Mouse (Mus musculus) frontal cortex, postnatal 25 days (tissue): ENCODE data around the gene Il17d.

ENCODE experiments used
- DNase-seq, 2 experiments: peaks; one replicate each; pipeline ENCODE4 v3.0.0; 2022; ENCODE audit warnings: low spot score in 2 of 2

The Il17d gene

DNA sequence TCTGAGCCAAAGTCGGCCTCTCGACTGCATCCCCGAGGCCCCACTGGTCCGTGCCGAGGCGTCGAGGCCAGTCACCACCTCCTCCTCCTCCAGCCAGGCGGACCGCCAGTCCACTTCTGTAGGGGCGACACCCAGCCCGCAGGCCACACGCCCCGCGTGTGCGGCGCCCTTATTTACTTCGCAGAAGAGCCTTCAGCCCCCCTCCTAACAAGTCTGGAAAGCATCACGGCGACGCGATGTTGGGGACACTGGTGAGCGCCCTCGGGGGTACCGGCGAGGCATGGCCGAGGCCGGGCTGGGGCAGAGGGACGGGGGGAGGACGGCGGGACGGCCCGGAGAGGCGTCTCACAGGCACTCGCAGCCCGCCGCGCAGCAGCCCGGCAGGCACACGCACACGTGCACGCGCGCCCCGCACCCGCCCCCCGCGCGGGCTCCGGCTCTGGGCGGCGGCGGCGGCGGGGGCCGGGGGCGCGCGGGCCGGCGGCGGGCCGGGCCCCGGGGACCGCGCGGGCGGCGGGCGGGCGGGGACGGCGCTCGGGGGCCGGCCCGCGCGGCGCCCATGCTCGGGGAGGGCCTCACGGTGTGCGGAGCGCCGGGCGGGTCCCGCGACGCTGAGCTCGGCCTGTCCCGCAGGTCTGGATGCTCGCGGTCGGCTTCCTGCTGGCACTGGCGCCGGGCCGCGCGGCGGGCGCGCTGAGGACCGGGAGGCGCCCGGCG is at the start of gene Il17d:
Il17d (plus strand) TSS at position 107 of the 717 bp plus-strand sequence.
- no peak for DNase-seq

DNA sequence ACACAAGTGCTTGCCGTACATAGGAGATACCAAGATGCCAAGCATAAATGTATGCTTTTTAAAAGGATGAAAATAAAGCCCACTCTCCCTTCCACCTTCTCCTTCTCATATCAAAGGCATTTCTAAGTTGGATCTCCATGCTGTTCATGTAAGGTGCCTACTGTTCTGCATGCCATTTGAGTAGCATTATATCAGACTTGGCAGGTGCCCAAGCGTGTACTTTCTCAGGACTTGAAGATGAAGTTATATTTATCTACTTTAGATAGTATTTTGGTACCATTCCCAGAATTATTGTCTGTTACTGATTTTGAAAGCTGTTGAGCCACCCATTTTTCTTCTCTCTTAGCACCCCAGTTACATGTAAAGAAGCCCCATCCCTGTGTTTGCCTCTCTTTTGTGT is 49.5 kb upstream of the Il17d start:
- DNase-seq: peak; percentile 20 to 41

DNA sequence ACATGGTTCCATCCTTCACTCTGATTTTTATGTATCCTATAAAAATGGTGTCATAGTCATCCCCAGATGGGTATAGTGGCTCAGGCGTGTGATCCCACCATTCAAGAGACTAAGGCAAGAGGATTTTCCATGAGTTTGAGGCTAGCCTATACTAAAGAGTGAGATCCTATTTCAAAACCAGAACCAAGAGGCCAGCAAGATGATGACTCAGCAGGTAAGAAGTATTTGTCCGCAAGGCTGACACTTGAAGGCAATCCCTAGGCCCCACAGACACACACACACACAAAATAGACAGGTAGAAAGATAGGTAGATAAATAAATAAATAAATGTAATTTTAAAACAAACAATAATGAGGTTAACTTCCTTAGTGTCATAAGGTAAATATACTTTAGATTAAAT is 42.3 kb upstream of the Il17d start:
- no peak for DNase-seq

DNA sequence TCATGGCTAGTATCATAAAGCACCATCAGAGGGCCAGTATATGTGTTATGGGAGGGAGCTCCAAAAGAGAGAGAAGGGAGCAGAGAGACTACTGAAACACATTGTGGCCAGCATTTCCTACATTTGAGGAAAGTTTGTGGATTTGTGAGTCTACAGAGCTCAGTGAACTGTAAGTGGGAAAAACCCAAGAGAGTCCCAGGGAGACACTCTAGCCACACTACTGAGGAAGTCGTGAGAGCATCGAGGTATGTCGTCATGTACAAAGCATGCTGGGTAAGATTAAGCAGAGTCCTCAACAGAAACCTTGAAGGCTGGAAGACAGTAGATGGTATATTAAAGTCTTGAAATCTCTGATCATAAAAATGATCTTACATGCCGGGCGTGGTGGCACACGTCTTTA is 40.4 kb upstream of the Il17d start:
- no peak for DNase-seq

DNA sequence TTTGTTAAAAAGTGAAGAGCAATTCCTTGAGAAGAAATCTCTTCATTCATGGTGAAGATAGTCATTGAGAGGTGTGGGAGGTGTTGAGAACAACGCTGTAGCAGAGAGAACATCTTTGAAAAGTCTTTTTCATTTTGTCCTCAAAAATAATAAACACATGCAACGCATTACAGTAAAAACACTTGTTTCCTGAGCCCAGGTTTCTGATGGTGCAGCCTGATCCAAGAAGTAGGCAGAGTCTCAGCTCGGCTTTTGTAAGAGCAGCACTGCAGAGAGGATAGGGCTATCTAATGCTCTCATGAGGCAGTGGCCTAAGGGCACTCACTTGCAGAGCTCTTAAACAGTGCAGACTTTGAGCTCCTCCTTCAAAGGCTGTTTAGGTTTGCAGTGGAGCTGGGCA is 34.9 kb upstream of the Il17d start:
- no peak for DNase-seq

DNA sequence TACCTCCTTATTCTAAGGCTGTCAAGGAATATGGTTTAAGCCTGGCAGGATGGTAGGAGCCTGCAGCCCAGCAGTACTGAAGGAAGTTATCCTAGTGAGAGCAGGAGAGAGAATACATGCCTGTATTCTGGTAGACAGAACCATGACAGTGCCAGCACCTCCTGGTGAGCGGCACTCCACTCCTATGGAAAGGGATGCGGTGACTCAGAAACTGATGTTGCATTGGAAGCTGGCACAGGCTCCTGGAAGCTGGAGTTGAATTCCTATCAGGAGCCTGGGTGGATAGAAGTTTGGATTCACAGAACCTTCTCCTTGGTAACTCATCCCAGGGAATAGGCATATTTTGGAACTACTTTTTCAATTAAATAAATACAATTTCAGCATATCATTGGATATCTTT is 30.7 kb upstream of the Il17d start:
- DNase-seq: no peak

DNA sequence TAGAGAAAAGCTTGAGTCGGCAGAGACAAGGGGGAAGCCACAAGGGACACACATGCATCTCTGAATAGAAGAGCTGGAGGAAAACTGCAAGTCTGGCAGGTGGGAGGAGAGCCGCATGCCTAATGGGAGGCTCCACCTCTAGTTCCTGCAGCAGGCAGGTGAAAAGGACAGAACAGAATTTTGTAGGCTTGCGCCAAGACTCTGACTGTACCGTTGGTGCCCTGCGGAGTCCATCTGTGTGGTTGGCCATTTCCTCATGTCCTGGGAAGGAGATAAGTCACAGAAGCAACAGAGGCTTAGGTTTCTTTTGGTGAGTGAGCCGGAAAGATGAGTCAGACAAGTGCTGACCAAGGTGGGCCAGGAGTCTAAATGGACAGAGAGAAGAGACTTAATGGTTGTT is 20.8 kb upstream of the Il17d start:
- no peak for DNase-seq

DNA sequence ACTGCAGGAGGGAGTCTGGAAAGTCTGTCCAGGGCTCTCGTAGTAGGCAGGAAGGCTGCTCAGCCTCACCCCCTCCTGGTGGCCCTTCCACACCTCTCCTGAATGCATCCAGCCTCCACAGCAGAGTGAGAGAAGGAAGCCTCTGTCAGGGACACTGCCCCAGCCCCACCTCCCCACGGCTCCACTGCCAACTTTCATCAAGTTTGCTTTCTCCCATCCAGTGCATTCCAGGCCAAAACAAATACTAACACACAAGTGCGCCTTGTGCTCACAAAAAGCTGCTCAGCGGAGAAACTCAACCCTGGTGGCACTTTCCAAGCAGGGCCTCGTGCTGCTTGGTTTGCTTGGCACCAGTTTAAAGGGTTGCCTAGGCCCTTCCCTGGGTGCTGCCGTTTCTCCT is 15.0 kb upstream of the Il17d start:
- DNase-seq: no peak

DNA sequence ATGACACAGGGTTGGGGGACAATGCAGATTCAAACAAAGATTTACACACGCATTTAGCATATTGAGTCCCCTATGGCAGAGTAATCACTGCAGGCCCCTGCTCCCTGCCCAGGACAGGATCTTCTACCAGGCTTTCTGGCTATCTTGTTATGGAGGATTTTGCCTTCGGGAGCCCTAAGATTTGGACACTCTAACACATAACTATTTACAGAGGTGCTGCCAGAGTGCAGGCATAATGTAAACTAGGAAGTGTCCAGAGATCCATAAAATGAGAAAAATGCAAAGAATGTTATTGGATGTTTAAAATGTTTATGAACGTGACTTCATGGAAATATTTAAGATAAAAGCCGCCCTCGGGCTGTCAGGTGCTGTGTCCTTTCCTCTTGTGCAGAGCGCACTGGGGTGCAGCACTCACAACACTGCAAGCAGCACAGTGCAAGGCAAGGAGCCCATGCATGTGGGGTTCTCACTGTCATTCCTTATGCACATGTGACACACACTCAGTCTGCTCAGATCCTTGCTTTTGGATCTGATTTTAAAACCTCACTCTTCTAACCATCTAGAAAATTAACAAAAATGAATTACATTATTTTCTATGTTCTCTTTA is 9.3 kb upstream of the Il17d start:
- DNase-seq: no peak

DNA sequence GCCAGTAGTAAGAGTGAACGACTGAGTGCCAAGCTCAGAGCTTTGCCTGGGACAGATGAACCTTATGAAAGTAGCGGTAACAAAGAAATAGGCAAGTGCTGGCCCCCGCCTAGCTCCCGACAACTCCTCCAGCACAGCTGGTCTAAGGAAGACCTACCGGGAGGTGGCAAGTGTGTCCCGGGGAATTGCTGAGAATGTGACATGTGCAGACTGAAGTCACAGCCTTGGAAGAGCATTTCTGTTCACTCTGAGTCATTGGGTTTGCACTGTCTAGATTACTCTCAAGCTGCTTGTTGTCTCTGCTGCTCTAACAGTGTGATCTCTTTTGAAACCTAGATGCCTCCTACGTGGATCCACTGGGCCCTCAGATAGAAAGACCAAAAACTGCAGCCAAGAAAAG is 7.6 kb upstream of the Il17d start:
- DNase-seq: peak in 1 of 2 experiments; percentile 41

DNA sequence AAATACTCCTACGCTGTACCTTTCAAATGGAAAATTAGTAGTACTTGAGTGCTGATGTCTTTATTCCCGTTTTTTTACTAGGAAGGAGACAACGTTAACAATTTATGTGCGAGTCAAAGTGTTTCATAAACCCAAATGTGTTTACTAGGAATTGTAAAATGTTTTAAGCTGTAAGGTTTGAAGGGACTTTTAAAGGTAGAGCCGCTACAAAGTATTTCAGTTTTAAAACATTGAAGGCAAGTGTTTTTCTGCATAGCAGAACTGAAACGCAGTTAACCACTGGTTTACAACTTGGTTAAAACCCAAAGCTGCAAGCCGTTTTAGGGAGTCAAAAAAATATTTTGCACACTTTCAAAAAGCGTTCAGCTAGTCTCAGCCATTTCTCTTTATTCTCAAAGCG is 815 bp upstream of the Il17d start:
- no peak for DNase-seq

DNA sequence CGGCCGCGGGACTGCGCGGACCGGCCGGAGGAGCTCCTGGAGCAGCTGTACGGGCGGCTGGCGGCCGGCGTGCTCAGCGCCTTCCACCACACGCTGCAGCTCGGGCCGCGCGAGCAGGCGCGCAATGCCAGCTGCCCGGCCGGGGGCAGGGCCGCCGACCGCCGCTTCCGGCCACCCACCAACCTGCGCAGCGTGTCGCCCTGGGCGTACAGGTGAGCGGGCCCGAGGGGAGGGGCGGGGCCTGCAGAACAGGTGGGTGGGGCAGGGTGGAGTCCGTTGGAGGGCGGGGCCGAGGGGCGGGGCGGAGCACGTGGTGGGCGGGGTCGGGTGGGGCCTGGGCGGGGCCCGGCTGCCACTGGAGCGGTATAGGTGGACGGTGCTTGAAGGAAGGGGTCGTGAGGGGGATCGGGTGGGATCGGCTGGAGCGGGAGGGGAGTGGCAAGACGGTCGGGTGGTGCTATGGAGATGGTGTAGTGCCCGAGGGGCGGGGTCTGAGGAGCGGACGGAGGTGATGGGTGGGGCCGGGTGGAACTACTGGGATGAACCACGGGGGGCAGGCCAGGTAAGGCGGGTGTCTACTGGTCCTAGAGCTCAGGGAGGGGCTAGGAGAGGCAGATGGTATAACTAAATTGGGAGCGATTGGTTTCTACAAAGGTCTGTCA is 942 bp downstream of the Il17d start:
- DNase-seq: peak in 1 of 2 experiments; percentile 63

DNA sequence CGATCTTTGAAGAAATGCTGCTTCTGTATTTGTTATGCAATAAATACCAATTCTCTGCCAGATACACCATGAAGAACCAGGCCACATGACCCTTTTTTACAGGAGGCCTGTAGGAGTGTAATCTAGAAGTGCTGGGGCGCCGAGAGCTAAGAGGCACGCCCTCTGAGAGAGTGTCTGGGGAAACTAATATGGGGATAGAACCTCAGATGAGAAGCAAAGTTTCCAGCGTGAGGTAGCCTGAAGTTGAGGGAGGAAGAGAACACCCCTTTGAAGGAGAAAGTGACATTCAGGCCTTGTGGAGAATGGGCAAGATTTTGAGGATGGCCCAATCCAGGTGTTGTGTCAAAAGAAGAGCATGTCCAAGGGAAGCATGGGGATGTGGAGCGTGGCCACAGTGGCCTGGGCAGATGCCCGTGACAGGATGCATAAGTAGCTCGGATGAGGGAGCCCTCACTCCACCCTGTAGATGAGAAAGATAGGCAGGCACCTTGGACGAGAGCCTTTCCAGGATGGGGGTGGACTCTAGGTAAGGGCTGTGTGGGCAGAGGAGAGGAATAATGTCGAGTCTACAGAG is 1.6 kb downstream of the Il17d start:
- no peak for DNase-seq

DNA sequence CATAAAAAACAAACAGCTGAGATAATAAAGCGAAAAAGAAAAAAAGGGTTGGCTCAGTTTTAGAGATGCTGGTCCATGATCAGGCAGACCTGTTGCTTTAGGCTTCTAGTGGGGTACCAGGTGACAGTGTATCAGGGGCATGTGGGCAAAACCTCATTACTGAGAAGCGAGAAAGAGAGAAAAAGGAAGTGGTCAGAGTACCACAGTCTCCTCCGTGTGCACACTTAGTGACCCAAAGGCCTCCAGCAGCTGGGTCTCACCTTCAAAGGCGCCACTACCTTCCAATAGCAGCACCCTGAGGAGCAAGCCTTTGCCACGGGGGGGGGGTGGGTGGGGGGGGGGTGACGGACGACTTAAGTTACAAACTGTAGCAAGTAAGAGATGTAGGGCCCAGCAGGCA is 2.5 kb downstream of the Il17d start:
- no peak for DNase-seq

DNA sequence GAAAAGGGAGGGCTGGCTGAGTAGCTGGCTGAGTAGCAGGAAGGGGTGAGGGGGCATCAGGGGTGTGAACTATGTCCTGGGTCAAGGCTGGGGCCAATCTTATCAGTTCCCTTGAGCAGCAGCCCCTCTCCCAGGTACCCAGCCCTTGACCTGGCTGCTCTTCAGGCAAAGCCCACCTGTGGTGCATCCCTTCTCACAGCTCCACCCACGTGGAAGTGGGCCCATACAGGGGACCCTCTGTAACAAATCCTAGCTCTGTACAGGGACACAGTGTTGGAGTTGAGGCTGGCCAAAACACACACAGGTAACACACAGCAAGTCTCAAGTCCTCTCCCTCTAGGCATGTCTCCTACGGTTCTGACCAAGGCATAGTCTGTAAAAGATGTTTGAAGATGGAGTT is 3.0 kb downstream of the Il17d start:
- no peak for DNase-seq

DNA sequence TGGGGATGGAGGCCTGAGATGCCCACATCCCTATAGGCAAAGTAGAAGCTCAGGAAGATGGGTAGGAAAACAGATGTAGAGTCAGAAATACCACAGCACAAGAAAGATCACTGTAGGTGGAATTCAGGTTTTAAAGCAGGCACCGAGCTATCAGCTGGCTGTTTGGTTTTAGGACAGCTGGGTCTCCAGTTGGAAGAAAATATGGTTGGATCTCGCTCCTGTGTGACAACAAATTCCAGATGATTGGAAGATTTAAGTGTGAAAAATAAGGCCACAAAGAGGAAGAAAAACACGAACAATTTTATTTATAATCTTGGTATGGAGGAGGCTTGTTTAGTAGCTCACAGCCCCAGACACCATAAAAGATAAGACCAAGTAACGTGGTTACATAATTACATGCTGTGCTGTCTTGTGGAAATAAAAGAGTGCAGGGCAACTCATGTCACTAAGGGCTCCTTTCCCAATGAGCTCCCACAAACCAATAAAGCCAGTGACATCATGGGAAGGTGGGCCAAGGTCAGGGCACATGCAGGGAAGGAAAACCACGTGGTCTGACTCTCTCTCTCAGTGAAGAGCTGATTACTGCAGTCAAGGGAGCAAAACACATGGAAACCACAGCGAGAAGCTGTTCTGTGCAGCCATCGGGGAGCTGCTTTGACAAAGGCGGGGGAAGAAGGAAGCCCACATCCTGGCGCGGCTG is 4.7 kb downstream of the Il17d start:
- peak in 1 of 2 experiments; percentile 51 for DNase-seq

DNA sequence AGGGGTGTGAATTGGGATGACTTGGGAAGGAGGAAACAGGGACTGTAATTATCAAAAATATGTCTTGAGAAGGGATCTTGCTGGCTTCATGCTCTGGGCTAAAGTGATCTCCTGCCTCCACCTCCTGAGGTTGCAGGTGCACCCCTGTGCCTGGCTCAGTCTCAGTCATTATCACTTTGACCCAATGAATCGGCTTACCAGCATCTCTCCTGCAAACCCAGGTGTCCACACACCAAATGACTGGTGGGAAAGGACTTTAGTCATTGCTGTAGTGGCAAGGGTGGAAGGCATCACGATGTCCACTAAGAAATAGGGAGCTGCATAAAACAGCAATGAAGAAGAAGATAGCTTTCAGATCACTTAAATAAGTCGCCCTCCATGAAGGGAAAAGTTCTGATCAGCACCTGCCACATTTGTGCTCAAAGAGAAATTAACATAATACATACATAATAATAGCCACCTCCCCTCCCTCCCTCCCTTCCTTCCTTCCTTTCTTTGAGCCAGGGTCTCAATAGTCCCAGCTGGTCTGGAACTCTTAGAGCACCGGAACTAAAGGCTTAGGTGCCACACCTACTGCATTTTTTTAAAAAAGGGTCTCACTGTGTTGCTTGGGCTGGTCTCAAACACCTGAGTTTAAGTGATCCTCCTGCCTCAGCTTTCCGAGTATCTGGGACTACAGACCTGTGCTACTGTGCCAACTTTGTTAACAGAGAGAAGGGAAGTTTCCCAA is 5.4 kb downstream of the Il17d start:
- DNase-seq: no peak

DNA sequence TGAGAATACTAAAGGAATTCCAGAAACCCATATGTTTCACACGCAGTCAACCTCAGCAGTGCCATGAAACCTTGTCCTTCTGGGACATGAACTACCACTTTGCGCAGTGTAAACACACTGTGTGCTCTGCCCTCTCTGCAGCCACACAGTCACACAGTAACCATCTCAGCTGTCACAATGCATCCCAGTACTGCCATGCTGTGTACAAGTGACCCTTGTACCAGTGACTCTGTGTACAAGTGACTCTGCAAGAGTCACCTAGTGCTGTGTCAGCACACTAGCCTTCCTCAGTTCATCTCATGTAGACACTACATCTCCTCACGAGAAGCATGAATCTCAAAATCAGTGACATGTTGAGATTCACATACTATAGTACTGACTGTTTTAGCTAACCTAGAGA is 8.0 kb downstream of the Il17d start:
- no peak for DNase-seq

DNA sequence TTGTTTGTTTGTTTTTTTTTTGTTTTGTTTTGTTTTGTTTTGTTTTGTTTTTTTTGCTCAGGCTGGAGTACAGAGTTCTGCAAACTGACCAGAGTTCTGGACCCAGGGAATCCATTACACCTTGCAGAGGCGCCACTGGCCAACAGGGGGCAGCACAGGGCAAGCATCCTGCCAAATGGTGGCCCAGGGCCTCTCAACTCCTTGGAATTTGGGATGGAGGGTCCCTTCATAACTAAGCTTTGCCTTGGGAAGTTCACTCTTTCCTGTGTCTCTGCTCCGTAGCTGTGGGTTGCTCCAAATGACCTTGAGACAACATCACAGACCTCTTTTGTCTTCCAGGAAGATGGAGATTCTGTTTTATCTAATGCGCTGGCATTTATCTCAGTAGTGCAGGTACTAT is 8.6 kb downstream of the Il17d start:
- no peak for DNase-seq

DNA sequence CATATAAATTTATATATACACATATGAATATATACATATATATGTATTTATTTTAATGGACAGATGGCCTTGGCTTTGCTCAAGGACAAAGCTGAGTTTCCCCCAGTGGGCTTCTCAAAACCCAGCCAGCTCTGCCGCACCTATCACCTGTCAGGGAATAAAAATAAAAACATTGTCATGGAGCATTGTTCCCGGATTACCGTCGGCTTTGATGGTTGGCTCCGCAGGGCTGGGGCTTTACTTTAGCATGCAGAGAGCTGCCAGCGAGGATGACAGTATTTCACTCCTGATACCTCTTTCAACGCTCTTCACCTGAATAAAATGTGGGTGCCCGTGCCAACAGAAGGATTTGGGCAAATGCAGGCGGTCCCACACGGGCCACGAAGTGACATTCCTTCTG is 9.3 kb downstream of the Il17d start:
- DNase-seq: no peak

DNA sequence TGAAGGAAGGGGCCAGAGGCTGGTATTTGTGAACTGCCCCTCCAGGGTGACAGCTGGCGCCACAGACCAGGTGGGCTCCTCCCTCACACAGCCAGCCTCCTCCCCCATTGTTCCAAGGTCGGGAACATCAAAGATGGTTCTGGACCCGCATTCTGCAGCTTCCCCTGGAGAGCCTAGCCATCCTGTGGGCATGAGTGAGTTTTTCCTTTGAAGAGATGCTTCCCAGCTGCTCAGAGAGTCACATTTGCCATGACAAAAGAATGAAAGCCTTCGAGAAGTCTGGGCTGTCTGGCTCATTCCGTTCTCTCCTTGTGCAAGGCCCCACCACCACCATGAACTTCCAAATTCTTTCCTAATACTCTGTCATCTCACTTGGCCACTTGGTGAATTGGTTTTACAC is 9.8 kb downstream of the Il17d start:
- no peak for DNase-seq

DNA sequence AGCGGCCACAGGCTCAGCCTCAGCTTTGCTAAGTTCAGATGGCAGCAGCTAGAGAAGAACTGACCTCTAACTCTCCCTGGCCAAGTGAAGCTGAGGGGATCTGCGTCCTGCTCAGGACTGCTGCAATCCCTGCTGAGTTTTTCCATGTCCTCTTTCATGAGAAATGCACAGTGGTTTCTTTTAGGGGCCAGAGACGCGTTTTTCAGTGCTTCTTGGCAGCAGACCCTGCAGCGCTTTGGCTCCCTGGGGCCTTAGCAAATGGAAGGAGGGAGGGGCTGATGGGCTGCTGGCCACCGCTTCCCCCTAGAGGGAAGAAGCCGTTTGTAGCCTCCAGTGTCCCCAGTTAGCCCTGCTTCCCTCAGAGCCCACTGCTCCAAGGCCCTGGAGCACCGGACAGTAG is 10.4 kb downstream of the Il17d start:
- no peak for DNase-seq
